38 mouse cellular contexts compared by ENCODE assay signal in the genomic region with DNA sequence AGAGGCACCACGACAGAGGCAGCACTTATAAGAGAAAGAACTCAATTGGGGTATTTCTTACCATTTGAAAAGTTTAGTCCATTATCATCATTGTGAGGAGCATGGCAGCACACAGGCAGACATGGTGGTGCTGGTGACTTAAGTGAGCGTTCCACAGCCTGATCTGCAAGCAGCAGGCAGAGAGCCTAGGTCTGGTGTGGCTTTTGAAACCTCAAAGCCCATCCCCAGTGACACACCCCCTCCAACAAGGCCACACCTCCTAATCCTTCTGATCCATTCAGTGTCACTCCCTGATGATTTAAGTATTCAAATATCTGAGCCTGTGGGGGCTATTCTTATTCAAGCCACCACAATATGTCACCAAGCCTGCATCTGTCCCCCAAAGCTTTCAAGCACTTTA. TPM values are rescaled to one million over a fixed set of nuclear protein-coding genes. Genes with fewer than 3 reads are reported as not detected.
"Had no signal": no experiment of that assay in that cellular context is flagged by ENCODE, and none has a peak within 500 bp of the region (broad histone marks: within the 10 kb centered on the region; RNA-seq: fewer than 3 reads in every experiment).

No protein-coding gene starts in this region.

- H3K9me3 ChIP-seq: heart, embryonic 15.5 days; hindbrain, embryonic 15.5 days; intestine, embryonic 15.5 days had no signal

- H3K27me3 ChIP-seq: heart, embryonic 12.5 days; heart, embryonic 13.5 days; heart, embryonic 15.5 days; hindbrain, embryonic 12.5 days; hindbrain, embryonic 13.5 days; hindbrain, embryonic 15.5 days; intestine, embryonic 15.5 days; kidney, embryonic 15.5 days had no signal

- H3K4me3 ChIP-seq: heart, adult 2 months; heart, embryonic 10.5 days; heart, embryonic 12.5 days; heart, embryonic 13.5 days; heart, embryonic 15.5 days; hindbrain, embryonic 10.5 days; hindbrain, embryonic 12.5 days; hindbrain, embryonic 13.5 days; hindbrain, embryonic 15.5 days; intestine, embryonic 15.5 days; kidney, embryonic 15.5 days; layer of hippocampus, adult 2 months had no signal

- H3K9ac ChIP-seq: heart, embryonic 12.5 days; heart, embryonic 13.5 days; heart, embryonic 15.5 days; hindbrain, embryonic 12.5 days; hindbrain, embryonic 13.5 days; hindbrain, embryonic 14.5 days; hindbrain, embryonic 15.5 days; intestine, embryonic 15.5 days; kidney, embryonic 15.5 days had no signal

- H3K4me1 ChIP-seq: heart, embryonic 10.5 days; heart, embryonic 12.5 days; hindbrain, embryonic 10.5 days; hindbrain, embryonic 12.5 days; hindbrain, embryonic 15.5 days; intestine, embryonic 15.5 days had no signal

- H3K36me3 ChIP-seq: heart, embryonic 10.5 days; heart, embryonic 12.5 days; heart, embryonic 13.5 days; heart, embryonic 15.5 days; hindbrain, embryonic 10.5 days; hindbrain, embryonic 12.5 days; hindbrain, embryonic 15.5 days; intestine, embryonic 15.5 days; kidney, embryonic 15.5 days had no signal

- ATAC-seq: hindbrain, embryonic 16.5 days; hindbrain, postnatal 0 days; inflammation-experienced regulatory T-cells, adult 6 months; intestine, embryonic 15.5 days; intestine, embryonic 16.5 days; intestine, postnatal 0 days had no signal

- H3K4me2 ChIP-seq: heart, embryonic 11.5 days; heart, embryonic 12.5 days; heart, embryonic 13.5 days; heart, embryonic 15.5 days; hindbrain, embryonic 12.5 days; hindbrain, embryonic 13.5 days; hindbrain, embryonic 14.5 days; hindbrain, embryonic 15.5 days; intestine, embryonic 15.5 days; kidney, embryonic 15.5 days had no signal

- DNase-seq: heart, adult 2 months; heart, postnatal 10 days; heart, postnatal 14 days; heart, postnatal 36 days; heart, postnatal 4 days; kidney, adult 11 months; kidney, adult 18-20 months; kidney, adult 2 months; kidney, adult 8-10 months; kidney, adult 9 months; kidney, postnatal 10 days; kidney, postnatal 14 days; kidney, postnatal 25 days; kidney, postnatal 36 days; kidney, postnatal 4 days; layer of hippocampus, adult 9-11 months had no signal

- H3K27ac ChIP-seq: heart, adult 2 months; heart, embryonic 10.5 days; heart, embryonic 13.5 days; heart, embryonic 15.5 days; hindbrain, embryonic 10.5 days; hindbrain, embryonic 12.5 days; hindbrain, embryonic 13.5 days; hindbrain, embryonic 14.5 days; hindbrain, embryonic 15.5 days; hindbrain, postnatal 0 days; intestine, embryonic 15.5 days; kidney, embryonic 15.5 days; kidney, postnatal 0 days; layer of hippocampus, adult 2 months had no signal

RNA-seq across cellular contexts. Expression of a gene that starts 12.0 kb away (rescaled TPM):
- total RNA-seq: hematopoietic stem cell, adult 5-6 weeks had no signal
- polyA plus RNA-seq: inflammation-experienced regulatory T-cells, adult 6 months; large intestine, adult 2 months had no signal

RNA-seq across cellular contexts. Expression of a gene that starts 30.4 kb away (rescaled TPM):
- total RNA-seq: hematopoietic stem cell, adult 5-6 weeks; layer of hippocampus, postnatal 10 days had no signal
- polyA plus RNA-seq: inflammation-experienced regulatory T-cells, adult 6 months; intestine, postnatal 0 days had no signal
